Mouse (Mus musculus): Measurements from ENCODE around the gene Nop16. TPM values are rescaled to one million over a fixed set of nuclear protein-coding genes. Genes with fewer than 3 reads are reported as not detected.

The Nop16 gene
- polyA plus RNA-seq (2014; fragmentation: Illumina TruSeq; extraction: RNeasy Lipid Tissue Mini Kit (QIAGEN cat#74804); ENCODE audit: low read depth, low replicate concordance): 8.0 TPM

GRCm38 (mm10) chr13:54589996-54590951 is at the start of gene Nop16, which contains the start of gene Higd2a:
Gene Nop16 (minus strand): TSS chr13:54590090.
Gene Higd2a (plus strand): TSS chr13:54590207.

DNA sequence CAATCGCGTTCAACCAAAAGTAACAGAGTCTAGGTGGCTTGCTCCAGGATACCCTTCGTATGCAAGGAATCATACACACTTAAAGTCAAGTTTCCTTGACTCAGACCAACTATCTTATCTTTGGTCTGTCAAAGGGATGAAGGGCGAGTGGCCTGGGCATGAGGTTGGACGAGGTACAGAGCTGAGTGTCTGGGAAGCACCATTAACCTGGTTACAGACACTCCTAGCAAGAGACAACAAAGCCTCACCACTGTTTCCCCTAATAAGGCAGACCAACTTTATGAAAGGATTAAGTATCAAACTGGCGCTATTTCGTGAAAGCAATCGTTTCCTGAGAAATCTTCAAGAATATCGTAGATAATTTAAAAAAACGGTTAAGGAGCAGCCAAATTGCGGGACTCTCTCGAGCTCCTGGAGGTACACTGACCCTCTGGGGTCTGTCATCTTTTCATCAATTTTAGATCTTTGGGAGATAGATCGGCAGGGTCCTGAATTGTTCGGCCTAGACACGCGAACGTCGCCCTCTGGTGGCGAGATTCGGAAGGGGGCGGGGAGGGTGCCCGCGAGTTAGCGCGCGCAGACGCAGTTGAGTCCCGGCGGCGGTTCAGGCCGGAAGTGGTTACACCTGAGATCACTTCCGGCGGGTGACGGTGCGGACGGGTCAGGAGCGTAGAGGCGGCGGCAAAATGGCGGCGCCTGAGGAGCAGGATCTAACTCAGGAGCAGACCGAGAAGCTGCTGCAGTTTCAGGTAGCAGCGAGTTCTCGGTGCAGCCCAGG is 31.5 kb upstream of the Nop16 start, which contains the start of gene Faf2:
Gene Faf2 (plus strand): TSS at position 630 of the 778 bp plus-strand sequence.

GRCm38 (mm10) chr13:54610972-54611754 is 21.3 kb upstream of the Nop16 start, which contains the start of gene Cltb:
Gene Cltb (minus strand): TSS chr13:54611344.

DNA sequence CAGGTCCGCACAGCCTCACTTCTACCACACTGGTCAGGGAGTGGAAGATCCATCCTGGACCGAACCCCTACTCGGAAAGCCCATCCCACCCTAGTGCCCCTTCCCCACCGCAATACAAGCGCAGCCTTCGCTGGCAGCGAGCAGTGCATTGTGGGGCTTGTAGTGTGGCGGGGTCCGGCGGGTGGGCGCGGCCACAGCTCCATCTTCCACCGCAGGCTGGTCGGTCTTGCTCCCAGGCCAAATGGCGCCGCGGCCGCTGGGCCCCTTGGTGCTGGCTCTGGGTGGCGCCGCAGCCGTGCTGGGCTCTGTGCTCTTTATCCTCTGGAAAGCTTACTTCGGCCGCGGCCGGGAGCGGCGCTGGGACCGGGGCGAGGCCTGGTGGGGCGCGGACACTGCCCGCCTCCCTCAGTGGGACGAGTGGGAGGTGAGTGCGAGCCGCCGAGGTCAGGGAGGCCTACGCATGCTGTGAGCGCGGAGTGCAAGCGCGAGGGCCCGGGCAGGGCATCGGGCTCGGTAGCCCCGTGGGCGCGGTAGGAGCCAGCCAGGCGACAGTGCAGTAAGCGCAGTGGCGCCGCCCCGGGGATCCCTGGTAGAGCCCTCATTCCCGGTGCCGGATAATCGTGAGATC is 14.9 kb downstream of the Nop16 start, which contains the start of gene Arl10:
Gene Arl10 (plus strand): TSS at position 162 of the 628 bp plus-strand sequence.

DNA sequence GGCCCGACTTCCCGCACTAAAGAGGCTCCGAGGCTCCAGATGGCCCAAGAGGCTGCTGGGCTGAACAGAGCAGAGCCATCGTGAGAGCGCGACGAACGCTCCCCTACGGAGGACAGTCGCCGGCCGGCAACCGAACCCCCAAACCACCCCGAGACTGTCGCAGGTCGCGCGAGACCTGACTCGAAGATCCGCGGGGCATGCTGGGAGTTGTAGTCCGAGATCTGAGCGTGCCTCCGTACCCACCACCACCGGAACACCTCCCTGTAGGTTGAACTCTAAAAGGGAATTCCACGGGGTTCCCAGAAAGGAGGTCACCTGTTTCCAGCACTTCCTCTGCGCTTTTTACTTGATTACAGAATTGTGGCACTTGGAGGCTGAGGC is 24.7 kb downstream of the Nop16 start, which contains the start of gene 4833439L19Rik:
Gene 4833439L19Rik (minus strand): TSS at position 235 of the 381 bp plus-strand sequence.

Other genes with a start within 250 kb of the Nop16 start
- 0.18 TPM for gene Cplx2, start 218.7 kb downstream of the Nop16 start, polyA plus RNA-seq (2014; fragmentation: Illumina TruSeq; extraction: RNeasy Lipid Tissue Mini Kit (QIAGEN cat#74804); ENCODE audit: low read depth, low replicate concordance)
- gene Thoc3, start 121.2 kb downstream of the Nop16 start, polyA plus RNA-seq (2014; fragmentation: Illumina TruSeq; extraction: RNeasy Lipid Tissue Mini Kit (QIAGEN cat#74804); ENCODE audit: low read depth, low replicate concordance): 7.8 TPM
- gene Simc1, start 86.3 kb downstream of the Nop16 start, polyA plus RNA-seq (2014; fragmentation: Illumina TruSeq; extraction: RNeasy Lipid Tissue Mini Kit (QIAGEN cat#74804); ENCODE audit: low read depth, low replicate concordance): 35.7 TPM
- gene 4833439L19Rik, start 24.7 kb downstream of the Nop16 start, polyA plus RNA-seq (2014; fragmentation: Illumina TruSeq; extraction: RNeasy Lipid Tissue Mini Kit (QIAGEN cat#74804); ENCODE audit: low read depth, low replicate concordance): 44.5 TPM
- gene Arl10, start 15.1 kb downstream of the Nop16 start, polyA plus RNA-seq (2014; fragmentation: Illumina TruSeq; extraction: RNeasy Lipid Tissue Mini Kit (QIAGEN cat#74804); ENCODE audit: low read depth, low replicate concordance): not detected
- 10.6 TPM for gene Higd2a, start 117 bp upstream of the Nop16 start, polyA plus RNA-seq (2014; fragmentation: Illumina TruSeq; extraction: RNeasy Lipid Tissue Mini Kit (QIAGEN cat#74804); ENCODE audit: low read depth, low replicate concordance)
- 5.6 TPM for gene Cltb, start 21.3 kb upstream of the Nop16 start, polyA plus RNA-seq (2014; fragmentation: Illumina TruSeq; extraction: RNeasy Lipid Tissue Mini Kit (QIAGEN cat#74804); ENCODE audit: low read depth, low replicate concordance)
- gene Faf2, start 31.7 kb upstream of the Nop16 start, polyA plus RNA-seq (2014; fragmentation: Illumina TruSeq; extraction: RNeasy Lipid Tissue Mini Kit (QIAGEN cat#74804); ENCODE audit: low read depth, low replicate concordance): 59.8 TPM
- 11.5 TPM for gene Rnf44, start 103.8 kb upstream of the Nop16 start, polyA plus RNA-seq (2014; fragmentation: Illumina TruSeq; extraction: RNeasy Lipid Tissue Mini Kit (QIAGEN cat#74804); ENCODE audit: low read depth, low replicate concordance)
- 0.14 TPM for gene Cdhr2, start 111.4 kb upstream of the Nop16 start, polyA plus RNA-seq (2014; fragmentation: Illumina TruSeq; extraction: RNeasy Lipid Tissue Mini Kit (QIAGEN cat#74804); ENCODE audit: low read depth, low replicate concordance)
- gene Gprin1, start 159.8 kb upstream of the Nop16 start, polyA plus RNA-seq (2014; fragmentation: Illumina TruSeq; extraction: RNeasy Lipid Tissue Mini Kit (QIAGEN cat#74804); ENCODE audit: low read depth, low replicate concordance): not detected
- not detected for gene Sncb, start 176.5 kb upstream of the Nop16 start, polyA plus RNA-seq (2014; fragmentation: Illumina TruSeq; extraction: RNeasy Lipid Tissue Mini Kit (QIAGEN cat#74804); ENCODE audit: low read depth, low replicate concordance)
- gene Eif4e1b, start 193.9 kb upstream of the Nop16 start, polyA plus RNA-seq (2014; fragmentation: Illumina TruSeq; extraction: RNeasy Lipid Tissue Mini Kit (QIAGEN cat#74804); ENCODE audit: low read depth, low replicate concordance): not detected
- 5.2 TPM for gene Tspan17, start 199.3 kb upstream of the Nop16 start, polyA plus RNA-seq (2014; fragmentation: Illumina TruSeq; extraction: RNeasy Lipid Tissue Mini Kit (QIAGEN cat#74804); ENCODE audit: low read depth, low replicate concordance)

Measured in testis, adult 10 weeks (tissue).